Comparison of ENCODE assay signal across 18 mouse cellular contexts in the genomic region with DNA sequence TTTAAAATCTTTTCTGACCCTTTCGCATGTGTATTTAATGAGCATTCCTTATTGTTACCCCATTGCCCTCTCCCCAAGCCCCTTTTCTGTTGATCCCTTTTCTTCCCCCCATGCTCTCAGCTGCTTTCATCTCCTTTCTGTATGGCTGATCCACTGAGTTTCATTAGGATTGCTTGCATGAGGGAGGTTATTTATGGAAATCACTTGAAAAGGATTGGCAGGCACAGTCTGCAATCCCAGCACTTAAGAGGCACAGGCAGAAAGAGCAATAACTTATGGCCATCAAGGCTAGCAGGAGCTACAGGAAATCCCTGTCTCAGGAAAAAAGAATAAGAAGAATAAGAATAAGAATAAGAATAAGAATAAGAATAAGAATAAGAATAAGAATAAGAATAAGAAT.
"Had no signal": no experiment of that assay in that cellular context is flagged by ENCODE, and none has a peak within 500 bp of the region (broad histone marks: within the 10 kb centered on the region; RNA-seq: fewer than 3 reads in every experiment).

No protein-coding gene starts in this region.

- H3K4me2 ChIP-seq: liver, embryonic 11.5 days; liver, embryonic 15.5 days; midbrain, embryonic 13.5 days; neural tube, embryonic 15.5 days had no signal

- ATAC-seq: lung, postnatal 0 days; midbrain, embryonic 13.5 days had no signal

- H3K4me3 ChIP-seq: layer of hippocampus, adult 2 months; left cerebral cortex, adult 2 months; limb, embryonic 10.5 days; liver, embryonic 15.5 days; midbrain, embryonic 13.5 days; myocyte; neural tube, embryonic 15.5 days had no signal

- H3K9ac ChIP-seq: liver, embryonic 15.5 days; midbrain, embryonic 13.5 days; neural tube, embryonic 15.5 days had no signal

- H3K27ac ChIP-seq: layer of hippocampus, adult 2 months; left cerebral cortex, adult 2 months; limb, embryonic 10.5 days; liver, embryonic 15.5 days; midbrain, embryonic 13.5 days; neural tube, embryonic 15.5 days; stomach, postnatal 0 days had no signal

- H3K36me3 ChIP-seq: limb, embryonic 10.5 days; liver, embryonic 15.5 days; midbrain, embryonic 13.5 days; neural tube, embryonic 15.5 days had no signal

- H3K9me3 ChIP-seq: limb, embryonic 10.5 days; liver, embryonic 15.5 days; midbrain, embryonic 13.5 days; neural tube, embryonic 15.5 days had no signal

- H3K27me3 ChIP-seq: liver, embryonic 15.5 days; midbrain, embryonic 13.5 days; neural tube, embryonic 15.5 days had no signal

- H3K4me1 ChIP-seq: liver, embryonic 15.5 days; midbrain, embryonic 13.5 days; neural tube, embryonic 15.5 days had no signal

- DNase-seq: kidney, postnatal 10 days; kidney, postnatal 4 days; lung, adult 2 months; lung, postnatal 36 days; right cerebral cortex, adult 18-20 months; right cerebral cortex, postnatal 25 days; thymus, adult 18-20 months; thymus, postnatal 14 days had no signal
